Mouse (Mus musculus): ENCODE data around the gene Cenpa.
A peak's percentile ranks its signal among the peaks of the same experiment; 100 is the strongest.
"Not testable (repeated sequence)": the region's sequence is repeated elsewhere in the genome, so short reads cannot be mapped to it uniquely, and the experiment has no call there.

Cenpa gene

DNA sequence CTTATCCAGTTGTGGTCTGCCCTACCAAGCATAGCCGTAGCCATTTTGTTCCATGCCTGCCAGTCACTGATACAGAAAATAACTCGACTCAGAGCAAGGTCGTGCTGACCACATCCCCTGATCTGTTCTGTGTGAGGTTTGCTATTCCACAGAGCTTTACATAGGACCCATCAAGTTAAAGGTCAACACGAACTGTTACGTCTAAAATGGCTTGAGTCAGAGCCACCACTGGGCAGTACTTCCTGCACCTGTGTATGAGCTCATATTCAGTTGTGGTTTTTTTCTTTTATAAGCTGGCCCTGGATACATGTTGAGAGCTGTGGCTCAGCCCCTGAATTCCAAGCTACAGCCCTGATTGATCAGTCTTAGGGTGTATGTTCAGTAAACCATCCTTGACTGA, 13.0 kb downstream of the Cenpa start:
- no peak for DNase-seq (ENCODE audit: low read depth, low spot score)

DNA sequence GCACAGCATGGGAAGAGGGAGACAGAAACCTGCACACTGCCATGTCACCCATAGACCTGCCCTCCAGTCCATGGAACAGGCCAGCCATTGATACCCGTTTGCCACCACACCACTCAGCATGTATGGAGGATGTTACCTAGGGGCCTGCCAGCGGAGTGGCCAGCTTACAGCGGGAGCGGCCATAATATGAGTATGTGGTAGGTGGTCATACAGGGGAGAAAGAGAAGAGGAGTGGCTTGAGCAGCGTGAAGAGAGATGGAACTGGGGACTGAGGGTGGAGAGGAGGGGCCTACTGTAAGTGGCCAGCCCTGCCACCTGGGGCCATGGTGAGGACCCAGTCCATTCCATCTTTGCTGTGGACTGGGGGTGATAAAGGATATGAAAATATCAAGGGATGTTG, 15.4 kb downstream of the Cenpa start:
- no peak for DNase-seq (ENCODE audit: low read depth, low spot score)

DNA sequence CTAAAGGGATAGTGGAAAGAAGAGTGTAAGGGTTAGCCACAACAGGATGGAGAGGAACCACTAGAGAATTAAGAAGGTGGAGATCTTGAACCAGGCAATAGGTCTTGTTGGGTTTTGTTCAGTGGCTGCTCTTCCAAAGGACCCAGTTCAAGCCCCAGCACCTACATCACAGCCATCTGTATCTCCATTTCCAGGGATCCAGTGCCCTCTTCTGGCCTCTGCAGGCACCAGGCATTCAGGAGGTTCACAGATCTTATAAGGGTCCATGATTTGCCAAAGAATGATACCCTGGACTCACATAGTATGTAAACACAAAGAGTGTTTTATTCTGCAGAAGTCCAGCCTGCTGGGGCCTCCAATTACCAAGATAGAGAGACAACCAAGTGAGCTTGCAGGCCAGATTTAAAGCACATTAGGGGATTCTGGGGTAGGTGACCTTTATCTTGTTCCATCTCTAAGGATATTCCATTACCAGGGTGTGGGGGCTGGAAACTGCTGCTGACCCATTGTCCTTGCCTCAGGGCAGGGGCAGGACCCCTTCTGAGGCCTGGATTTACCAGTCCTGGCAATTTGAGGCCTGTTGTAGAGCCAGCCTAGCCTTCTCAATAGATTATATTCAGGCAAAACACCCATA, 16.5 kb downstream of the Cenpa start:
- no peak for DNase-seq (ENCODE audit: low read depth, low spot score)

DNA sequence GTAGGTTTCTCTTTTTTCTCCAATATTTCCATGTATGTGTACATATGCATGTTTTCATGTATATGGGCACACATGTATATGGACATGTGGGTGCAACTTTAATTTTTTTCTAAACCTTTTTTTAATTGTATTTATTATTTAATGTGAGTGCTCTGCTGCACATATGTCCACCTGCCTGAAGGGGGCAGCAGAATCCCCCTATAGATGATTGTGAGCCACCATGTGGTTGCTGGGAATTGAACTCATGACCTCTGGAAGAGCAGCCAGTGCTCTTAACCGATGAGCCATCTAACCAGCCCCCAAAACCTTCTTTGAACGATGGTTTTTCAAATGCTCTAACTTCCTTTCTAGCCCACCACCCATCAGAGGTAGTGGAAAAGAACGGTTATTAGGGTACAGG, 17.4 kb downstream of the Cenpa start:
- DNase-seq (ENCODE audit: low read depth, low spot score): no peak

DNA sequence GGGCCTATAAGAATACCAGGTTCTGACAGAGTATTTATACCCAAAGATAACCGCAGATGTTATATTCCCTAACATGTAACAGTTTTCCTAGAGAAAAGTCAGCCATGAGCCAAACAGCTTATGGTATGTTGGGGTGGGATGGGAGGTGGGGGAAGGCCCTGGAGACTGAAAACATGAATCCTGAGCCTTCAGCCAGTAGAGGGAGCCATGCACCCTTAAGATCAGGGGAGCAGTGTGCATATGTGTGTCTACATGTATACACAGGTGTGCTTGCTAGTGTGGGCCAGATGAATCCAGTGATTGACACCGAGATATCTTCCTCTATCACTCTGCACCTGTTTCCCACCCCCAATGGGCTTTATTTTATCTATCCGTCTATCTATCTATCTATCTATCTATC, 20.2 kb downstream of the Cenpa start:
- no peak for DNase-seq (ENCODE audit: low read depth, low spot score)

DNA sequence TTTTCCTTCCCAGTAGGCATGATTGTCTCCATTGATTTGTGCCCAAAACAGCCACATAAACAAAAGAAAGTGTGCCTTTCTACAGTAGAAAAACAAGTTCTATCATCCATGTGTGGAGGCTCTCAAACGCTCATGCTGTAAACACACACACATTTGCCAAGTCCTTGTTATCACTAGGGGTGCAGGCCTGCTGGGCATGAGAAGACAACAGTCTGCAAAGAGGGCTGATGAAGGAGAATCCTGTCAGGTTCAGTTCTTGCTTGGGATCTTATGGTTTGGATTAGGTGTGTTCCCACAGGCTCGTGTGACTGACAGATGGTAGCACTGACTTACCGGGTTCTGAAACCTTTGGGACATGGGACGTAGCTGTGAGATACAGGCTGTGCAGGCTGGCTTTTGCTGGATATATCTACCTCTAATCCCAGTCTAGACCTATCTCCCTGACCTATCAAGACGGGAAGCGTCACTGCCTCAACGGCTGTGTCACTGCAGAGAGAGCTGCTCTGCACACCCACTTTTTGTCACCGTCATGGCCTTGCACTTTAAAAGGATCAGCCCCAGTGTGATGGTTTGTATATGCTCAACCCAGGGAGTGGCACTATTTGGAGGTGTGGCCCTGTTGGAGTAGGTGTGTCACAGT, 33.9 kb downstream of the Cenpa start:
- no peak for DNase-seq (ENCODE audit: low read depth, low spot score)

DNA sequence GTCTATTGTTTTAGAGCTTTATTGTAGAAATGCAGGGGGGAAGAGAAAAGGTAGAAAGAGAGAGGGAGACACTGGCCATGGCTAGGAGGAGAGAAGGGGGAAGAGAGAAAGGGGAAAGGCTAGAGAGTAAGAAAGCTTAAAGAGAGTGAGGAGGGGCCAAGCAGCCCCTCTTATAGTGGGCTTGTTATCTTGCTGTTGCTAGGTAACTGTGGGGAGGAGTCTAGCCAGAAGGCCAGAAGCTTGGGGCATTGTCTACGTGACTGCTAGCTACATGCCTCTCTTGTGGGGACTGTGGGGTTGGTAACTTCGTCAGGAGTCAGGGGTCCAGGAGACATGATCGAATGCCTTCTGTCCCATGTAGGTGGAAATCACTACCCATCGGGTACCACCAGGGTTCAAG, 34.8 kb downstream of the Cenpa start:
- DNase-seq (ENCODE audit: low read depth, low spot score): not testable (repeated sequence)

DNA sequence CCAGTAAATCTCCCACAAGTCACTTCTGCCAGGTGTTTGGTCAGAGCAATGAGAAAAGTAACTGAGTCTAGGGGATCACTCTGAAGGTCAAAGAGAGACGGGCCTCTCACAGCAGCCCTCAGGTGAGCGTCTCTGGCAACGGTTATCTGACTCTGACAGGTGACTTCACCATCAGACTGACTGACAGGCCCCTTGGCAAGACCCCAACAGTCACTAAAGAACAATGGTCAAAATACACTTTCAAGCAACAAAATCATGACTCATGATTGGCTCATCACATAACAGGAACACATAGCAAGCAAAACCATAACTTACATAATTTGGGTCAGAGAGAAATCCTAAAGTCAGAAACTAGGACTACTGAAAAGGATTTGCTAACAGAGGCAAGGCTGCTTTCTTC, 35.3 kb downstream of the Cenpa start:
- no peak for DNase-seq (ENCODE audit: low read depth, low spot score)

DNA sequence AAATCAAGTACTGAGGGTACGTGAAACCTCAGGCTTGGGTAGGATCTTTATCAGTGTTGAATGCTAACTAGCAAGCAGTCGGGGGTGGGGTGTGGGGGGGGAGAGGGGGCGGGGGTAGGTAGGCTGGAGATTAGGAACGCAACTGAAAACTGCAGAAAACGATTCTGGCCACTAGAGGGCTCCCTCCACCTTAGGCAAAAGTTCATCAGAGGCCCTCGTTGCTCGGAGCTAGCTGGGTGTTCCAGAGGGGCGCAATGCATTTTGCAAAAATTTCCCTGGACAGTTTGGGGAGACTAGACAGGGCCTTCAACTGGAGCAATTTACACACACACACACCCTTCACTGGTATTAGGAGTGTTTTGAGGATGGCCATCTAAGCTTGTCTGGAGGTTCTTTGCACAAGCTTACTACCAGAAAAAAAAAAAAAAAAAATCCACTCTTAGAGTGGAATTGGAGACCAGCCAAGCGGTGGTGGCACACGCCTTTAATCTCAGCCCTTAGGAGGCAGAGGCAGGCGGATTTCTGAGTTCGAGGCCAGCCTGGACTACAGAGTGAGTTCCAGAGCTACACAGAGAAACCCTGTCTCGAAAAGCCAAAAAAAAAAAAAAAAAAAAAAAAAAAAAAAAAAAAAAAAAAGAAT, 43.3 kb downstream of the Cenpa start:
- DNase-seq (ENCODE audit: low read depth, low spot score): peak; percentile 60

DNA sequence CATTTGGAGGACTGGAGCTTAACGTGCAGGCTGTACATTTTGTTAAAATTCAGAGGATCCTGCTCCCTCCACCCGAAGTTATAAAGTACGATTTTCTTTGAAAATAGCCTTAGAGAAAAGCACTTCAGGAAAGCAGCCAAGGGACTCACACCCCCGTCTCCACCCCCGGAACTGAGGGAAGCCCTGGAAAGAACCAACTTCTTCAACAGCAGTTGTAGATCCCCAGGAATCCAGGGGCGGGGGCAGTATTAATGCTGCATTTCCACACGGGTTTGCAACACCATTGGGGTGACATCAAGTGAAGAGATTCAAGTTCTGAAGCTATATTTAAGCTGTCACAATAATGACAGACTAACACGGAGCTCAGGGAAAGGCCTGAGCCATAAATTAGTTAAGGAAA, 43.9 kb downstream of the Cenpa start:
- no peak for DNase-seq (ENCODE audit: low read depth, low spot score)

DNA sequence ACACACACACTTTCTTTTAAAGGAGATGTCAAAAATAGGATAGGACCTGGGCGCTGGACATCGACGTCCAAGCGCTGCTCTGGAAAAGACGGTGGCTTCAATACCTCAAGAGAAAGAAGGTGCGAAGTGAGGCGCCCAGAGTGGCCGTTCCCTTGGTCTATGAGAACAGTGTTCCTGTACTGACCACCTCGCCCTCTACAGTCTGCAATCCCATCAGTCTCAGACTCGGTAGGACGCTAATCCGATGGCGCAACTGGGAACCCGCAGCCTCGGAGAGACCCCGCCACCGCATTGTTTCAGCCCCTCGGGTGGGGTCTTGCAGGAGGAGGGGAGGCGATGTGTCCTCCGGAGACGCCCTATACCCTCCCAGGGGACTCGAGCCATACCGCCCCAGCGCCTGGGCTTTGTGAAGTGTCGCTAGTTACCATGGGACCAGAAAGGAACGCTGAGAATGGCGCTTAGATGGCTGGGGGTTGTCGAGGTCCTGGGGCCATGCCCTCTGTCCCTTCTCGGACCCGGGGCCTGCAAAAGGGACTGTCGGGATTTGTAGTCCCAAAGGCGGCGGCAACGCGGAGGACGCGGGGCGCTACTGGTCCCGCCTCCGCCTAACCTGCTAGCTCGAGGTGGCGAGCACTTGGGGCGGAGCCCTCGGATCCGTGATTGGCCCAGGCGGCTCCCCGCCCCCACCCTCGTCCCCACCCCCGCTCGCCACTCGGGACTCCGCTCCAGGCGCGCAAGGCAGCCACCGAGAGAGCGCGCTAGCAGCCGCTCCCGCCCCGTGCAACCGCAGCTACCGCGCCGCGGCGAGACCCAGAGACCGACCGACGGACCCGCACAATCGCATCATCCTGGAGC, 44.8 kb downstream of the Cenpa start, which contains the start of gene Dpysl5:
Gene Dpysl5 (plus strand): TSS at position 418 of the 855 bp plus-strand sequence.
- peak; percentile 68 for DNase-seq (ENCODE audit: low read depth, low spot score)

DNA sequence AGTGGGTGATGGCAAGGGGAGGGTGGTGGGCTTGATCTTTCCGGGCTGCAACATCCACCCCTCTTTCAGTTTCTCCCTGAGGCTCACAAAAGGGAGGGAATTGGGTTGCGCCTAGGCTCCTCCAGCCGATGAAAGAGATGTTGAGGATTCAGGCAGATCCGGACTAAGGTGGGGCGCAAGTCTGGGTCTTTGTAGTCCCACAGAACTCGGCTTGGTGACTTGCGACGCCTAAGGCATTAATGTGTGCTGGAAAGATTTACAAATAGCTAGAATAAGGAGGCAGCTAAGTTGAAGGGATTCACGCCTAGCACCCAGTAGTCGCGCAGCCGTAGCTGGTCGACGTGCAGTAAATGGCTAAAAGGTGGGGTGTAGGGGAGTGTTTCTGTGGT, 45.4 kb downstream of the Cenpa start:
- DNase-seq (ENCODE audit: low read depth, low spot score): no peak

DNA sequence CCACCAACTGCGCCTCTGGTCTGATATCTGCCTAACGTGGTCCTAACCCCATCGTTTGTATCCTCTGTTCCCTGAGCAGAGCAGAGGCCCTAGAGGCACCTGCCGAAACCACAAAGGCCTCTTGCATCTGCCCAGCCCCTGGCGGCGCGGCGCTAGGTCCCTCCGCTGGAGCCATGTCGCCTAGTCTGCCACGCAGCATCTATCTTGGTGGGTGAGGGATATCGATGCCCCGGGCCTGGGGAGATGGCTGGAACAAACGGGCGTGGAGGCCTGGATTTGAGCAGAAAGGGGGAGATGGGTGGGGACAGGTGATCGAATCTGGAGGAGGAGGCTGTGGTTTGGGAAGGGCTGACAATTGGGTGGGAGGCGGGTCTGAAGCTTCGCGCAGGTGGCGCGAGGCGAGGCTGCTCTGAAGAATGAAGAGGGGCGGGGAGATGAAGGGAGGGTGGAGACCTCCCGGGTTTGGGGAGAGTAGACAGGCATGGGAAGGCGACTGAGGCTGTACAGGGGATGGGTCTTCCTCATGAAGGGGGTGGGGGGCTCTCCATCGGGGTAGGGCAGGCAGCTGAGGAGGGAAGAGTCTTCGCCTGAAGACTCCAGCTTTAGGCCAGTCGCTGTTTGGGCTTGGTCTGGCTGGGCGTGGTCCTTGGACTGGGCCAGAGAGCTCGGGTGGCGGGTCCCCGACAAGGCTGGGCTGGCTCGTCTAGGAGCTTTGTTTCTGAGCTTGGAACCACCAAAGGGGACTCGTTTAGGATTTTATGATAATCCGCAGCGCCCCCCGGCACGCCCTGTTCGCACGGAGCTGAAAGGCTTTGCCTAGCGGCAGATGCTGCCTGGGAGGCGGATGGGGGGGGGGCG, 46.1 kb downstream of the Cenpa start:
- no peak for DNase-seq (ENCODE audit: low read depth, low spot score)

DNA sequence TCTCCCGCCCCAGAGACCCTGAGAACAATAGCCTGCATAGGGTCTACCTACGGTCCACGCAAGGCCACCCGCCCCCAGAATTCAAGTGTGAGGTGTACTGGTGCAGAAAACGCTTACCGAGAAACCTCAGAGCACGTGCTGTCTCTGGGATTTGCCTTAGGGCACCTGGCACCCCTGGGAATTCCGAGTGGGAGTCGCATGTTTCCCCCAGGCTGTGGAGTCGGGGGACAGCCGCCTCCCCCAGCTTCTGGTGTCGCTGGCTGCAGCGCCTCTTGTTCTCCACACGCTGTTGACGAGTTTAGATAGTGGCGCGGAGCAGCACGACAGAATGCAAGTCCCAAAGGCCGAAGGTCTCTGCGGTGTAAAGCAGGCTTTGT, 46.7 kb downstream of the Cenpa start:
- no peak for DNase-seq (ENCODE audit: low read depth, low spot score)

DNA sequence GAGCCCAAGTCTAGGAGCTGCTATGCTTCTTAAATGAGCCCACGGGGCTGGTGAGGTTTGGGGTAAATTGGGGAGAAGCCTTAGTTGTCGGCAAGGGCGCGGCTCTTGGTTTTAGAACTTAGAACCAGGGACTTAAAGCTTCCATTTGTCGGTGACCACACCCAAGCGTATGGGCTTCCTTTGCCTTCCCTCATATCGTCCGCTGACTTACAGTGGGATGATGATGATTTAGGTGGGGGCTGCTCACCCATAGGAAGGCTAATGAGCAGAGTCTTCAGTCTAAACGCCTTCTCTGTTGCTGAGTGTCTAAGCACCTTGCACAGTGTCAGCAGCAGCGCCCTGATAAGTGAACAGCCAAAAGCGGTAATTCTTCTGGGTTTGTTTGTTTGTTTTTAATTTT, 47.1 kb downstream of the Cenpa start:
- DNase-seq (ENCODE audit: low read depth, low spot score): no peak

DNA sequence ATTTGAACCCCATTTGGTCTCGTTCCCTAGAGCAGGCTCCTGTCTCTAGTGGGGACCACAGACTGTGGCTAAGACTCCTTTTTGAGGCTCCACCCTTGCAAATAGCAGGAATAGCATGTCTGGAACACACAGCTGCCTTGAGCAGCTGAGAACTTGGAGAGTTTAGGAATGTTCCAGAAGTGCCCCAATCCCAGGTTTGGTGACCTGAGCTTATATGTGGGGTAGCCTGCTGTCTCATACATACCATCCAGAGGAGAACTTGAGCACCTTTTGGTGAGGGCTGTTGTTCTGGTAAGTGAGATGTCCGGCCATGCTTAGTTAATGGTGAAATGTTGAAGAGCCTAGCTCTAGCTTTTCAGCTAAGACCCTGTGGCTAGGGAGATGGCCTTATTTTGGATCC, 49.7 kb downstream of the Cenpa start:
- DNase-seq (ENCODE audit: low read depth, low spot score): no peak

DNA sequence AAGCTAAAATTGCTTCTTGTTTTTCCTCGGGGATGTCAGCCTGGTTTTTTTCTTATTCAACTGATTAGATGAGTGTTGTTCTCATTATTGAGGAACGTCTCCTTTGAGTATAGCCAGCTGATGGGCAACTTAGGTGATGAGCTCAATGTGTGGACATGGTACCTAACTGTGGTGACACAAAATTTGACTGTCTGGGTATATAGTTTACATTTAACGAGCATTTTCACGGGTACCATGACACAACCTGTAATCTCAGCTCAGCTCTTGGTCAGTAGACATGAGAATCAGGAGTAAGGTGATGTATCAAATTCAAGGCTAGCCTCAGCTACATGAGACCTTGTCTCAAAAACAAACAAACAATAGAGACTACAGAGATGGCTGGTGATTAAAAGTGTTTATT, 50.9 kb downstream of the Cenpa start:
- DNase-seq (ENCODE audit: low read depth, low spot score): no peak

DNA sequence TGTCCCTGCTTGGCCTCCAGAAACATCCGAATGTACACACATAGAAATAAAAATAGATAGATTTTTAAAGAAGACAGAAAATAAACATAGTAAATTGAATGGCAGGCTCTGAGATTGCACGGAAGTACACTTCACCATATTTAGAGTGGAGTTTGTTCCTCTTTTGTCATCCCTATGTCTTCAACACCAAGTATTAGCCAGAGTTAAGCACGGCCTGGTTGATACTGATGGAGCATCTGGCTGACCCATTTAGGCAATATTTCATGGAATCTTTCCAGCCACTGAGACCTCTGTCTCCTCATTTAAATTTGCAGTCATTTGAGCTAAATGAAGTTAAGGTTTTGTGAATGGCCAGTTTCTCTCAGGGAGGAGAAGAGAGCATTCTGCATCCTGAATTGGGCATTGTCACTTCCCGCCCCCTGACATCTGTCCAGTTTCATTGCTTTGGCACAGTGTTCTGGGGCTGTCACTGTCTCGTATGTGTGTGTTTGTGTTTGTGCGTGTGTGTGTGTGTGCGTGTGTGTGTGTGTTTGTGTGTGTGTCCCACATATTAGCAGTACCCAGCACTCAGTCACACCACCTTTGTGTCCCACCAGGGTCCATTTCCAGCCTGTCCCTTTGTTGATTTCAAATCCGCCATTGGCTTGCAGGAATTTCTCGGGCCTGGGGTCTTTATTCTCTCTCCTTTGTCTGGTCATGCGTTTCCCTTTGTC, 51.6 kb downstream of the Cenpa start:
- DNase-seq (ENCODE audit: low read depth, low spot score): no peak

DNA sequence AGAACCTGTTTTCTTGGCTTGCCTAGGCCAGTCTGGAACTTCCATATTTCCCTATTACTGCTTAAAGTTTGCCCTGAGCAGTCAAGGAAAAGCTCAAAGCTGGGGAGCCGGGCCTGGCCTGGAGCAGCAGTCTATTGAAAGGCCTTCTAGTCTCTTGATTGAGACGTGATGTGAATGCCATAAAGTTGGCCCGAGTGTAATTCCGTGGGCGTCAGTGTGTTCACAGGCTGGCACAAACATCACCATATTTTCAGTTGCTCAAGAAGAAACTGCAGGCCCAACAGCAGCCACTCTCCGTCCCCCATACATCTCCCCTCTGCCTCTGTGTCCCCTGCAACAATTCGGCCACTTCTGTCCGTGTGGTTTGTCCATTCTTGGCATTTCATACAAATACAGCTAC, 55.4 kb downstream of the Cenpa start:
- DNase-seq (ENCODE audit: low read depth, low spot score): no peak
